Mouse (Mus musculus): Measurements from ENCODE around the gene Top1.

DNA sequence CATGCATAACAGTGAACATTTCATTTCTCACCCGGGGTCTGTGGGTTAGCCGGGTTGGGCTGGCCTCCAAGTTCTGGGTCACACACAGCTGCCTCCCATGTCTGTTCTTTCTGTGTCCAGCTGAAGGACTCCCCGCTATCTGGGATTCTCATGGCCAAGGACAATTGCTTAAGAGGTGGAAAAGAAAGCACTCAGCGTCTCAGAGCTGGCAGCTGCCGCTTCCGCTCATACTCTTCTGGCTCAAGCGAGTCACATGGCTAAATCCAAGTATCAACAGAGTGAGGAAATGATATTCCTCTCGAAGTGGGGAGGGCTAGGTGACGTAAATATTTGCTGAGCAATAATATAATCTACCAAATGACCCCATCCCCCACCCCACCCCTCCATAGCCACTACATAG lies 25.9 kb upstream of the Top1 start:
- no peak for TF ChIP-seq EP300 (IDR thresholded peaks at IDR 0.05; ENCODE audit: insufficient read depth, low read depth, low read length)
- TF ChIP-seq CTCF (IDR thresholded peaks at IDR 0.05; ENCODE audit: low read depth, low read length) = no peak

Data from ES-Bruce4 (cell line).